Mouse (Mus musculus): ENCODE data around the gene Clip1. TPM values are rescaled to one million over a fixed set of nuclear protein-coding genes. Genes with fewer than 3 reads are reported as not detected.

Gene Clip1
- polyA plus RNA-seq, 1 experiment from 2014 or later, result 33.9 TPM

GRCm38 (mm10) chr5:123580043-123580442 is 104.4 kb downstream of the Clip1 start:
- Histone ChIP-seq H3K9me3 (ENCODE audit: low read depth, low read length) (no peaks in the 10 kb centered on the region), H3K27me3 (ENCODE audit: insufficient read depth, low read length) (no peaks in the 10 kb centered on the region), H3K27ac (ENCODE audit: low read depth) (no peak overlapping the region), H3K4me3 (ENCODE audit: low read depth, low read length) (no peak overlapping the region), H3K9ac (no peak overlapping the region), H3K36me3 (ENCODE audit: insufficient read depth) (peaks cover 39% of the 10 kb centered on the region), H3K4me2 (no peak overlapping the region), H3K4me1 (ENCODE audit: insufficient read depth) (no peaks in the 10 kb centered on the region)
- ATAC-seq (ENCODE audit: insufficient read depth) (no peak), DNase-seq (no peak)
- WGBS, result 82% methylated on average over 6 of the region's 6 CpGs
- TF ChIP-seq CTCF (IDR thresholded peaks at IDR 0.05; ENCODE audit: low read depth), result no peak

GRCm38 (mm10) chr5:123576696-123577095 is 107.7 kb downstream of the Clip1 start:
- Histone ChIP-seq H3K36me3 (ENCODE audit: insufficient read depth) (peaks cover 24% of the 10 kb centered on the region), H3K27me3 (ENCODE audit: insufficient read depth, low read length) (no peaks in the 10 kb centered on the region), H3K9me3 (ENCODE audit: low read depth, low read length) (no peaks in the 10 kb centered on the region), H3K4me2 (no peak overlapping the region), H3K4me3 (ENCODE audit: low read depth, low read length) (no peak overlapping the region), H3K4me1 (ENCODE audit: insufficient read depth) (no peaks in the 10 kb centered on the region), H3K9ac (no peak overlapping the region), H3K27ac (ENCODE audit: low read depth) (no peak overlapping the region)
- DNase-seq (no peak), ATAC-seq (ENCODE audit: insufficient read depth) (no peak)
- TF ChIP-seq CTCF (IDR thresholded peaks at IDR 0.05; ENCODE audit: low read depth), result no peak
- WGBS, result 90% methylated on average over 3 of the region's 3 CpGs

GRCm38 (mm10) chr5:123573362-123573761 is 111.1 kb downstream of the Clip1 start:
- no peaks in the 10 kb centered on the region for H3K9me3 ChIP-seq (ENCODE audit: low read depth, low read length)
- H3K36me3 ChIP-seq (ENCODE audit: insufficient read depth), result peaks cover 22% of the 10 kb centered on the region; the same call in 1 of the 2 replicates
- WGBS, result 60% methylated on average over 8 of the region's 8 CpGs
- ATAC-seq (ENCODE audit: insufficient read depth) (no peak), DNase-seq (peak; percentile 8)
- peak overlapping the region; percentile 91 for H3K4me3 ChIP-seq (ENCODE audit: low read depth, low read length)
- no peaks in the 10 kb centered on the region for H3K27me3 ChIP-seq (ENCODE audit: insufficient read depth, low read length)
- H3K9ac ChIP-seq, result no peak overlapping the region
- H3K4me1 ChIP-seq (ENCODE audit: insufficient read depth), result no peaks in the 10 kb centered on the region
- no peak for TF ChIP-seq CTCF (IDR thresholded peaks at IDR 0.05; ENCODE audit: low read depth)
- H3K27ac ChIP-seq (ENCODE audit: low read depth), result no peak overlapping the region
- H3K4me2 ChIP-seq, result peak overlapping the region; percentile 80

GRCm38 (mm10) chr5:123572357-123573186 is 111.8 kb downstream of the Clip1 start, which contains the start of gene Vps33a:
TSS of gene Vps33a (minus strand) at chr5:123573038.
- no peak for TF ChIP-seq CTCF (IDR thresholded peaks at IDR 0.05; ENCODE audit: low read depth)
- H3K9me3 ChIP-seq (ENCODE audit: low read depth, low read length), result no peaks in the 10 kb centered on the region
- under 1% methylated on average over 54 of the region's 54 CpGs for WGBS
- H3K27me3 ChIP-seq (ENCODE audit: insufficient read depth, low read length), result no peaks in the 10 kb centered on the region
- H3K27ac ChIP-seq (ENCODE audit: low read depth), result 0 out of 2 replicates have a peak within 1 kb of the TSS, but pooled peaks have one; percentile 25
- peak within 1 kb of the TSS; percentile 91 for H3K4me3 ChIP-seq (ENCODE audit: low read depth, low read length)
- peak within 1 kb of the TSS; percentile 64 for H3K9ac ChIP-seq
- peak within 1 kb of the TSS; percentile 80 for H3K4me2 ChIP-seq
- peaks cover 22% of the 10 kb centered on the region for H3K36me3 ChIP-seq (ENCODE audit: insufficient read depth)
- no peaks in the 10 kb centered on the region for H3K4me1 ChIP-seq (ENCODE audit: insufficient read depth)
- ATAC-seq (ENCODE audit: insufficient read depth) (peak; percentile 94), DNase-seq (peak; percentile 100)

- no peak for DNase-seq
- no peak for TF ChIP-seq CTCF (IDR thresholded peaks at IDR 0.05; ENCODE audit: low read depth)
- H3K4me2 ChIP-seq, result no peak overlapping the region
- no peaks in the 10 kb centered on the region for H3K4me1 ChIP-seq (ENCODE audit: insufficient read depth)
- no peak overlapping the region for H3K9ac ChIP-seq
- no peak overlapping the region for H3K4me3 ChIP-seq (ENCODE audit: low read depth, low read length)
- peaks cover 80% of the 10 kb centered on the region for H3K36me3 ChIP-seq (ENCODE audit: insufficient read depth)
- WGBS, result 90% methylated on average over 11 of the region's 11 CpGs
- ATAC-seq (ENCODE audit: insufficient read depth), result no peak
- H3K27me3 ChIP-seq (ENCODE audit: insufficient read depth, low read length), result no peaks in the 10 kb centered on the region
- H3K27ac ChIP-seq (ENCODE audit: low read depth), result no peak overlapping the region
- no peaks in the 10 kb centered on the region for H3K9me3 ChIP-seq (ENCODE audit: low read depth, low read length)
Measured at GRCm38 (mm10) chr5:123561128-123561527, 123.3 kb downstream of the Clip1 start.

GRCm38 (mm10) chr5:123559588-123559987 is 124.8 kb downstream of the Clip1 start:
- DNase-seq, result no peak
- no peaks in the 10 kb centered on the region for H3K27me3 ChIP-seq (ENCODE audit: insufficient read depth, low read length)
- H3K4me3 ChIP-seq (ENCODE audit: low read depth, low read length), result no peak overlapping the region
- H3K9ac ChIP-seq, result no peak overlapping the region
- H3K9me3 ChIP-seq (ENCODE audit: low read depth, low read length), result no peaks in the 10 kb centered on the region
- no peaks in the 10 kb centered on the region for H3K4me1 ChIP-seq (ENCODE audit: insufficient read depth)
- no peak overlapping the region for H3K4me2 ChIP-seq
- H3K27ac ChIP-seq (ENCODE audit: low read depth), result no peak overlapping the region
- H3K36me3 ChIP-seq (ENCODE audit: insufficient read depth), result peaks cover 73% of the 10 kb centered on the region
- no peak for ATAC-seq (ENCODE audit: insufficient read depth)
- no peak for TF ChIP-seq CTCF (IDR thresholded peaks at IDR 0.05; ENCODE audit: low read depth)
- 85% methylated on average over 8 of the region's 8 CpGs for WGBS

- DNase-seq (peak; percentile 6), ATAC-seq (ENCODE audit: insufficient read depth) (no peak)
- no peaks in the 10 kb centered on the region for H3K27me3 ChIP-seq (ENCODE audit: insufficient read depth, low read length)
- no peak overlapping the region for H3K9ac ChIP-seq
- no peak for TF ChIP-seq CTCF (IDR thresholded peaks at IDR 0.05; ENCODE audit: low read depth)
- peaks cover 49% of the 10 kb centered on the region for H3K36me3 ChIP-seq (ENCODE audit: insufficient read depth)
- no peak overlapping the region for H3K27ac ChIP-seq (ENCODE audit: low read depth)
- WGBS, result 72% methylated on average over 2 of the region's 2 CpGs
- no peak overlapping the region for H3K4me2 ChIP-seq
- no peaks in the 10 kb centered on the region for H3K9me3 ChIP-seq (ENCODE audit: low read depth, low read length)
- H3K4me1 ChIP-seq (ENCODE audit: insufficient read depth), result no peaks in the 10 kb centered on the region
- H3K4me3 ChIP-seq (ENCODE audit: low read depth, low read length), result no peak overlapping the region
Measured at GRCm38 (mm10) chr5:123556451-123556850, 128.0 kb downstream of the Clip1 start.

Measured in lung, embryonic 14.5 days (tissue).